Mouse (Mus musculus): ENCODE measurements around the gene Fbxw25.

DNA sequence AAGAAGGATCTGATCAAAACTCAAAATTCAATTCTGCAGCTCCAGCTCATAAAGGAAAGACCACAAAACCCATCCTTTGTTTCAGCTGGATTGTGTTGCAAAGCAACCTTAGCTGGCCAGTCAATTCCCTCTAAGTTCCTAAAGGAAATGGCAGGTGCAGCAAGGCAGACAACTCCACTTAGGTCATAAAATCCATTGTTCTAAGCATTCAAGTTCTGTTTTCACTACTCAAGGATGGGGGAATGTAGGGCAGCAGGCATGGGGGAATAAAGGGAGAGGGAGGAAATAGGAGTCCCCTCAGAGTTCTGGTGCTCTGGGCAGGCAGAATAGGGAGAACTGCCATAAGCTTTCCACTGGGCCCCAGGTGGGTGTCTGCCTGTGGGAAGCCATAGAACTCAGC, 67.2 kb downstream of the Fbxw25 start:
- no peak for TF ChIP-seq POLR2A (IDR thresholded peaks at IDR 0.05; ENCODE audit: low read depth, low read length)
- no peak for TF ChIP-seq CTCF (IDR thresholded peaks at IDR 0.05; ENCODE audit: extremely low read depth, insufficient read length, insufficient replicate concordance, low read depth, low read length)

All from small intestine, adult 2 months (tissue).